Mouse (Mus musculus): ENCODE measurements at regions not wholly inside any gene's neighbourhood (a gene's known extent, or its start where the extent isn't known, plus 50 kb on each side); places are given as distances from the start of the nearest gene placed in this dataset.
A peak's percentile ranks its signal among the peaks of the same experiment; 100 is the strongest.

- no peak for DNase-seq (ENCODE audit: low spot score in 2 of 2)
These were observed 326.4 kb upstream of the Ddhd1 start for GRCm38 (mm10) chr14:45984135-45984892.

DNA sequence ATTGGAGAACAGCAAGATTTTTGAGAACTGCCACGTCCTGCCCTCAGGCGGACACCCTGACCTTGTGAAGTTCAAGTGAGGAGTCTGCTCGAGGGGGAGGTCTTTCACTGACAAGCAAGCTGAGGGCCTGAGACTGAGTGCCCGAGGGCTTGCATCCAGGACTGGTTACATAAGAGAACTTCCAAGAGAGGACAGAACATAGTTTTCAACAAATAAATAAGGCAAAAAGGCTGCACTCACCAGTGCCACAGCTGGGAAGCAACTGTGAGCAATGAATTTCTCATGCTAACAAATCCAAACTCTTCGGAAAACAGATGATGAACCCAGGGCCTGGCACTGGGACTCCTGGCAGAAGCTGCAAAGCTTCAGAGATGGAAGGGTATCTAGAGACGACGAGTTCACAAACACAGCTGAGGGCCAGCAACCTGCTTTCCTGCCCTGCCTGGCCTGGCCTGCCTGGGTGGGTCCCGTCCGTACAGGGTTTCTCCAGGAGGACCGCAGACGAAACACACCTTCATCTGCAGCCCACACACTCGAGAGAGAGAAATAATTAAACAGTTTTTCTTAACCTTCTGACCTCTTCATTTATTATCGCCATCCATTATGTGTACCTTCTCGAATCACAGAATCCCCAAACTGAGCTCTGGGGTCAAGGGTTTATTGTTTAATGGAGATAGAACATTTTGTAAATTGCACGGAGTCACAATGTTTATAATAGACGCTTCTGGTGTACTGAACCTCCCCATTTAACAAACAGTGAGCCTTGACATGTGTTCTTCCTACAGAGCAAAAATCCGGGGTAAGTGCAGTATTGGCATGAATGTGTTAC lies 334.3 kb upstream of the Ddhd1 start:
- peak in 1 of 2 experiments; percentile 25 for DNase-seq (ENCODE audit: low spot score in 2 of 2)

DNA sequence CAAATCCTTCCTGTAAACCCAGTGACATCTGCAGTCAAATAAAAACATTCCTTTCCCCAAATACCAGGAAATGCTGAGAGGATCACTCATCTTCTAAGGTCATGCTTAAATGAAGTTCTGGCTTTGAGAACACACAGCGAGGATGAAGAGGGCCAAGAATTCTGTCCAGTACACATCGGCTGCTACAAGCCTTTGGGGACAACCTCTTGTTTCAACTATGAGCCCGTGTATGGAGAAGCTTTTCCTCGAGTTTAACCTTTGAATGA lies 334.9 kb upstream of the Ddhd1 start:
- DNase-seq (ENCODE audit: low spot score in 2 of 2): no peak

- peak; percentile 56 to 70 for DNase-seq (ENCODE audit: low spot score in 2 of 2)
These were observed 335.7 kb upstream of the Ddhd1 start for GRCm38 (mm10) chr14:45993669-45994068.

GRCm38 (mm10) chr14:45996760-45997159 lies 338.8 kb upstream of the Ddhd1 start:
- no peak for DNase-seq (ENCODE audit: low spot score in 2 of 2)

DNA sequence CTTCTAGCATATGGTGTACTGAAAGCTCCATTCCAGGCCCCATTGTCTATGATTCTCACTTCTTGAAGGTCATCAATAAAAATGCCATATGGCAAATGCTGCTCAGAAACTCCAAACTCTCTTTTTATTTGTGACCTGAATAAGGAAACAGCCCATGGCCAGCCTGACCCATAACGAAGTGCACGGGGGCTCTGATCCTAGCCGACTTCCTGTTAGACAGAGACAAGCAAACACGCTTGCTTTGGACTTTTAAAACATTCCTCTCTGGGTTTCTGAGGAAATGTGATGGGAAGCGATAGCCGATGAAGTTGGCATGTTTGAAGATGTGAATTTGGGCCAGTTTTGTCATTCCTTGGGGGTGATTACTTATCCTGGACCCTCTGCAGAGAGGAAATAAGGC lies 346.1 kb upstream of the Ddhd1 start:
- DNase-seq (ENCODE audit: low spot score in 2 of 2): no peak

DNA sequence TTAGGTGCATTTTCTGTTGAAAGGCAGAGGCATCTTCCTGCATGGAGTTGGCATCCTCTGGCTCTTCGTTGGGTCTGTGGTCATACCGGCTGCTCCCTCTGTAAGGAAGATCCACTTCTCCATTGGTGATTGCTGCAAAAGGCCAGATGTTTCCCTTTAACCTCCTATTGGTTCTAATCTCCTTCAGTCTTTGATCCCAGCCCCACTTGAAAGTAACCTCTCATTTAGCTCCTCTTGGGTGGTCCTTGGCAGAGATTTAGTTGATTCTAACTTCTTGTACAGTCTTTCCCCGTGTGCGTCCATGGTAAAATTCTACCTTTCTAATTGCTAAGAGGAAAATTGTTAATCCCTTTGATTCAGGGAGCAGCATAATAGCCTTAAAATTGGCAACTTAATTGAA lies 347.4 kb upstream of the Ddhd1 start:
- DNase-seq (ENCODE audit: low spot score in 2 of 2): no peak

- no peak for DNase-seq (ENCODE audit: low spot score in 2 of 2)
These were observed 355.3 kb upstream of the Ddhd1 start for GRCm38 (mm10) chr14:46013232-46013631.

- DNase-seq (ENCODE audit: low spot score in 2 of 2): no peak
These were observed 356.1 kb upstream of the Ddhd1 start for GRCm38 (mm10) chr14:46014090-46014489.

DNA sequence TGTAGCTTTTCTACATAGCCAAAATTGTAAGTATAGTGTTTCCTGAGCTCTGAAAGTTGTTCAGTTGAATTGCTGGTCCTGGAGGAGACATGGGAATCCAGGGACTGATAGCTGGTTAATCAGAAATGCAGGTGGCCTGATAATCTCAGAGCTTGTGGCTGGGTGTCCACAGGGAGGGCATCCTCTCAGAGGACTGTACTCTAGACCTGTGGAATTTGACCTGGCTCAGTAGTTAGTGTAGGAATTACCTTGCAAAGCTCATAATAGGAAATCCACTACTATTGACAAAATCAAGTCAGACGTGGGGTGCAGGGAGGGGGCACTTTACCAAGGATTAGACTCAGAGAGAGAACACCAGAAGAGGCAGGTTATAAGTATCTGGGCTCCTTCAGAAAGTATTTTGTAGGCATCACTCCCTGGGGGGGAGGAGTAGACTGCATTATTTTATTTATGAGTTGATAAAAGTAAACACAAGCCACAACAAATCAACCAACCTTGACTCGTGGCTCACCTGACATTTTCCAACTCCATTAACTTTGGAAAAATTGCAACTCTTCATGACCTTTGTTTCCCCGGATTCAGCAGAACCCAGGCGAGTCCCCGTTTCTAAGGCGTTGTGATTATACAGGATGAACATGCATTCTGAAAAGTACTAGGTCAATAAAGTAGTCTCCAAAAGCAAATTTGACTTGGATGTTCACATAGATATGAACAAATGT lies 357.9 kb upstream of the Ddhd1 start:
- no peak for DNase-seq (ENCODE audit: low spot score in 2 of 2)

GRCm38 (mm10) chr14:46016701-46017106 lies 358.8 kb upstream of the Ddhd1 start:
- DNase-seq (ENCODE audit: low spot score in 2 of 2): no peak

GRCm38 (mm10) chr14:46017286-46017685 lies 359.3 kb upstream of the Ddhd1 start:
- DNase-seq (ENCODE audit: low spot score in 2 of 2): no peak

DNA sequence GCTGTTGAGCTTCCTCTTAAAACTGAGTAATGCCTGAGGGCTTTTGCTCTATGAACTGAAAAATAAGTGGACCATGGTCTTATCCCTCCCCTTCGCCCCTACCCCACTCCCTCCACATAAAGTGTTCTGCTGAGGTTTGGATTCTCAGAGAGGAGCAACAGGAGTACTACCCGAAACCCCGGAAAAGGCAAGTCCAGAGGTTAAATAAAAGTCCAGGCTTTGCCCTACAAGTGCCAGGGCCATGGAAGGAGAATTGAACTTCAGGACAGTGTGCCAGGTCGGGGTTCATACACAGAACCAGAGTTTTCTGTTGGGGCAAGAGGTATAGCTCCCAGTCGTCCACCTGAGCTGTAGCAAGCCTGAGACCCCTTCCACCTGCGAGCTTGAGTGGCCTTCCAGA lies 360.0 kb upstream of the Ddhd1 start:
- no peak for DNase-seq (ENCODE audit: low spot score in 2 of 2)

GRCm38 (mm10) chr14:46019240-46020025 lies 359.8 kb upstream of the Gm15217 start:
- DNase-seq (ENCODE audit: low spot score in 2 of 2): peak in 1 of 2 experiments; percentile 38

DNA sequence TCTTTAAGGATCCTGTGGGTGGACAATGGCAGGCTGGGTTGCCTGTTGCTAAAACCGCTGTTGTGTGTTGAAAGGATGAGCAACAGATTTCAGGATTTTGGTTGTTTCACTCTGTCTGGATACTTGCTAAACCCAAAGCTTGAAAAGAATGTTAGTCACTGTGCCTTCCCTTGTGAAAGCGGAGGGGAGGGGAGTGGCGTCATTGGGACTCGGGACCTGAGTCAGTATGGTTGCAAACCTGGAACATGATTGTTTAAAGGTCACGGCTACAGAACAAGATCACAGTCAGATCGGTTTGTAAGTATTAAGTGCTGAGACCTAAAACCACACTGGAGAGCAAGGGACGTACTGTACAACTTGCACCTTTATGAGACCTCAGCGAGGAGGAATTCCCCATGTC lies 344.9 kb upstream of the Gm15217 start:
- DNase-seq (ENCODE audit: low spot score in 2 of 2): no peak

GRCm38 (mm10) chr14:46060622-46061381 lies 318.4 kb upstream of the Gm15217 start:
- DNase-seq (ENCODE audit: low spot score in 2 of 2): peak in 1 of 2 experiments; percentile 20

GRCm38 (mm10) chr14:46067102-46067801 lies 312.0 kb upstream of the Gm15217 start:
- DNase-seq (ENCODE audit: low spot score in 2 of 2): peak in 1 of 2 experiments; percentile 26

DNA sequence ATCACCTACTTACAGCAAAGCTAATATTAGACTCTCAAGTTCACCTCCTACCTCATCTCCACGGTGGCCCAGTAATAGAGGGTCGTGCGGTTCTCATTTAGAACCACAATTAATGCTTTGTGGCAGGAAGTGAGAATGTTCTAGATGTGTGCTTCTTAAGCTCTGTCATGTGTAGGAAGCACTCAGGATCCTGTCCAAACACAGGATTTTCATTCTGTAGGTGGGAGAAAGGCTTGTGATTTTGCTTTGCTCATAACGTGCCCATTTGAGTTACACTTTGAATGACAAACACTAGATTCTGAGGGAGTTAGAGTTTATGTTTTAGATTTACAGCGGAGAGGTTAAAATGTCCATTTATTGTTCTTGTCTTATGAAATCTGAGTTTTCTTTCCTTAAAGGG lies 308.0 kb upstream of the Gm15217 start:
- no peak for DNase-seq (ENCODE audit: low spot score in 2 of 2)

GRCm38 (mm10) chr14:46076738-46077137 lies 302.5 kb upstream of the Gm15217 start:
- no peak for DNase-seq (ENCODE audit: low spot score in 2 of 2)

DNA sequence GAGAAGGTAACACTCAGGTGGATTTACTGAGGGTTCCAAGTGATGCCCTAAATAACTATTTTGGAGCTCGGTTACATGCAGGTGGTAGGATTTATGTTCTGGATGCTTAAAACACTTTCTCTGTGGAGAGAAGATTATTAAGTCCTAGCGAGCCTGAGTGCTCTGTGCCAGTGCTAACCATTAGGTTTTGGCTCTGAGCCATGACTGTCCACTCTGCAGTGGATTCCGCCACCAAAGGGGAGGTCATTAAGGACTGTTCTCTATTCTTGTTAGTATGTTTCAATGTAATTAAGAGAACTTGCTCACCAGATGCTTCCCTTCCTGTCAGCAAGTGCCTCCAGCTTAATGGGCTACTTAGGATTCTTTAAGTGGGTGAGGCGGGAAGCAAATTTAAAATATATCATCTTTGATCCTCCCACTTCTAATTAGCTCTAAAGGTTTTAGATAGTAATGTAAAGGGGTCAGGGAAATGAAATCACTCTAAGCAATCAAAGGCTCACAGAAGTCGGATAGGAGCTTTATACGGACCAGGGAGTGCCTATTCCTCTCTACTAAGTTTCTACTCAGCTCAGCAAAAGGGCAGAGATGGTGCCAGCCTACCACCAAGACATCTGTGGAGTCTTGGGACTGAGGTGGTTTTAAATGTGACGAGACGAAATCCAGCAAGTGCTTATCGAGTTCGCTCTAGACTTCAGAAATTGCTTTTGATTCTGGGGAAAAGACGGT lies 301.6 kb upstream of the Gm15217 start:
- DNase-seq (ENCODE audit: low spot score in 2 of 2): no peak

Measured in urinary bladder, postnatal 4 days (tissue).